Mouse (Mus musculus): ENCODE measurements at regions not wholly inside any gene's neighbourhood (a gene's known extent, or its start where the extent isn't known, plus 50 kb on each side); places are given as distances from the start of the nearest gene placed in this dataset.
A peak's percentile ranks its signal among the peaks of the same experiment; 100 is the strongest.
"Not testable (repeated sequence)": the region's sequence is repeated elsewhere in the genome, so short reads cannot be mapped to it uniquely, and the experiment has no call there.

DNA sequence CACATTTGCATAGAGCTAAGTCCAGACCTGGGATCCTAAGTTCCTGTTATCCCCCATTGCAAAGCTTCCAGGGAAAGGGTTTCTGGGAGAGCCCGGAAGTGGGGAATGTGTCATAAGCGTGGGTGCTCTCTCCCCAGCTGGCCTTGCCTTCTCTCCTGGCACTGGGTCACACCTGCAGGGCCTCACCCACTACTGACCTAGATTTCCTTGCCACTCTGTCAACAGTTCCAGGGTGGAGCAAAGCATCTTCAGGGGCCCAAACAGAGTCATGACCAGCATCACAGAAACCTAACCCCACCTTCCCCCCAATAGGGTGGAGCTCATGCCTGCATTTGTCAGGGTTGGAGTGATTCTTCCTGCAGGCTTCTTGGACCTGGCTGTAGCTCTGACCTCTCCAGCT is 109.5 kb upstream of the Ywhaq start:
- not testable (repeated sequence) for H3K36me3 ChIP-seq (ENCODE audit: control insufficient read depth, insufficient read depth, low read length); H3K4me3 ChIP-seq (ENCODE audit: low read depth, low read length); H3K27ac ChIP-seq (ENCODE audit: low read depth, low read length); H3K9me3 ChIP-seq (ENCODE audit: control insufficient read depth, low read length); H3K9ac ChIP-seq (ENCODE audit: low read length); H3K4me1 ChIP-seq (replicated peaks; ENCODE audit: control insufficient read depth, insufficient read depth, low read length); ATAC-seq (replicated peaks; ENCODE audit: low FRiP score); DNase-seq (ENCODE audit: low spot score); H3K27me3 ChIP-seq (ENCODE audit: control insufficient read depth, insufficient read depth, low read length); H3K4me2 ChIP-seq (ENCODE audit: low read depth, low read length, severe bottlenecking)
- 80% methylated on average over 2 of the region's 2 CpGs for WGBS

- DNase-seq (ENCODE audit: low spot score); H3K4me2 ChIP-seq (ENCODE audit: low read depth, low read length, severe bottlenecking); H3K9me3 ChIP-seq (ENCODE audit: control insufficient read depth, low read length); H3K9ac ChIP-seq (ENCODE audit: low read length); H3K36me3 ChIP-seq (ENCODE audit: control insufficient read depth, insufficient read depth, low read length); H3K4me1 ChIP-seq (replicated peaks; ENCODE audit: control insufficient read depth, insufficient read depth, low read length); H3K27ac ChIP-seq (ENCODE audit: low read depth, low read length); H3K27me3 ChIP-seq (ENCODE audit: control insufficient read depth, insufficient read depth, low read length); ATAC-seq (replicated peaks; ENCODE audit: low FRiP score); H3K4me3 ChIP-seq (ENCODE audit: low read depth, low read length): not testable (repeated sequence)
- WGBS, result 37% methylated on average over 6 of the region's 6 CpGs
Observed at GRCm38 (mm10) chr12:21525567-21525966, 108.1 kb upstream of the Ywhaq start.

- Histone ChIP-seq H3K27ac (ENCODE audit: low read depth, low read length) (no peak overlapping the region), H3K4me1 (replicated peaks; ENCODE audit: control insufficient read depth, insufficient read depth, low read length) (no peaks in the 10 kb centered on the region), H3K9me3 (ENCODE audit: control insufficient read depth, low read length) (peaks cover 2% of the 10 kb centered on the region; the same call in 1 of the 2 replicates), H3K27me3 (ENCODE audit: control insufficient read depth, insufficient read depth, low read length) (no peaks in the 10 kb centered on the region), H3K4me2 (ENCODE audit: low read depth, low read length, severe bottlenecking) (no peak overlapping the region), H3K4me3 (ENCODE audit: low read depth, low read length) (no peak overlapping the region), H3K9ac (ENCODE audit: low read length) (no peak overlapping the region), H3K36me3 (ENCODE audit: control insufficient read depth, insufficient read depth, low read length) (no peaks in the 10 kb centered on the region)
- no peak for ATAC-seq (replicated peaks; ENCODE audit: low FRiP score)
- 51% methylated on average over 3 of the region's 3 CpGs for WGBS
- DNase-seq (ENCODE audit: low spot score), result no peak
Observed at GRCm38 (mm10) chr12:21522621-21523020, 105.2 kb upstream of the Ywhaq start.

DNA sequence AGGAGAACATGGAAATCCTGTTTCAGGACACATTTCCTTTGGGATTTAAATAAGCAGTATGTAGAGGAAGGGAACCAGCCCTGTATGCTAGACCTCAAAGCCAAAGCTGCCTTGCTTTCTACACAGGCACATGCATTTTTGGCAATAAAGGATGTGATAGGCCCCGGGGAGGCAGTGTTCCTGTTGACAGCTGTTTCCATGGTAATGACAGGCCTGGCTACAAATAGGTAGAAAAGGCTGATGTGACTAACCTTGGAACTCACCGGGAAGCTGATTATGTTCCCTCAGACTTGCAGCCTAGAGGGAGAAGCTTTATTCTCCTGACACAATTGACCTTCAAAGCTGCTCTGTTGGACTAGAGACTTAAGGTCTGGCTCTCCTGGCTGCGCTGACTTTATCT is 101.6 kb upstream of the Ywhaq start:
- no peak for DNase-seq (ENCODE audit: low spot score)
- no peak overlapping the region for H3K4me3 ChIP-seq (ENCODE audit: low read depth, low read length)
- H3K4me2 ChIP-seq (ENCODE audit: low read depth, low read length, severe bottlenecking), result no peak overlapping the region
- H3K36me3 ChIP-seq (ENCODE audit: control insufficient read depth, insufficient read depth, low read length), result no peaks in the 10 kb centered on the region
- WGBS, result 42% methylated on average over 3 of the region's 3 CpGs
- no peak overlapping the region for H3K27ac ChIP-seq (ENCODE audit: low read depth, low read length)
- no peak for ATAC-seq (replicated peaks; ENCODE audit: low FRiP score)
- no peaks in the 10 kb centered on the region for H3K4me1 ChIP-seq (replicated peaks; ENCODE audit: control insufficient read depth, insufficient read depth, low read length)
- H3K9ac ChIP-seq (ENCODE audit: low read length), result no peak overlapping the region
- no peaks in the 10 kb centered on the region for H3K27me3 ChIP-seq (ENCODE audit: control insufficient read depth, insufficient read depth, low read length)
- peaks cover 3% of the 10 kb centered on the region; the same call in 1 of the 2 replicates for H3K9me3 ChIP-seq (ENCODE audit: control insufficient read depth, low read length)

DNA sequence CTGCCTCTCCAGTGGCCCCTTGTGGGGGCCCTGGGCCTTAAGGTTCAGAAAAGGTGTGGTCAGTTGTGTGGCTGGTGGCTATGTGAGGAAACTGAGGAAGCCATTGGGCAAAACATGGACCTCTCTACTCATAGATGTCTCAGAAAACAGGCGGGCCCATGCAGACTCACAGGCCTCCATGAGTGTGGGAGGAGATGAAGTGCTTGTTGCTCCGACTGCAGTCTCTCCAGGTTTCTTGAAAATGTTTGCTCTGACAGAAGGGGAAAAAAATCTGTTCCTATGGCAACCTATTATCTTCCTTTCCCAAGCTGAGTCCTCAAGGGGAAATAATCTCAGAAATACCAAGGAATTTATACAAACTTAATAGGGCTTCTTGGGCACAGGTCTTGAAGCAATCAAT is 95.3 kb upstream of the Ywhaq start:
- Histone ChIP-seq H3K27ac (ENCODE audit: low read depth, low read length) (no peak overlapping the region), H3K9ac (ENCODE audit: low read length) (no peak overlapping the region), H3K9me3 (ENCODE audit: control insufficient read depth, low read length) (peaks cover 2% of the 10 kb centered on the region; the same call in 1 of the 2 replicates), H3K4me1 (replicated peaks; ENCODE audit: control insufficient read depth, insufficient read depth, low read length) (no peaks in the 10 kb centered on the region), H3K27me3 (ENCODE audit: control insufficient read depth, insufficient read depth, low read length) (no peaks in the 10 kb centered on the region), H3K4me3 (ENCODE audit: low read depth, low read length) (no peak overlapping the region), H3K4me2 (ENCODE audit: low read depth, low read length, severe bottlenecking) (no peak overlapping the region), H3K36me3 (ENCODE audit: control insufficient read depth, insufficient read depth, low read length) (no peaks in the 10 kb centered on the region)
- 77% methylated on average over 2 of the region's 2 CpGs for WGBS
- no peak for DNase-seq (ENCODE audit: low spot score)
- no peak for ATAC-seq (replicated peaks; ENCODE audit: low FRiP score)

DNA sequence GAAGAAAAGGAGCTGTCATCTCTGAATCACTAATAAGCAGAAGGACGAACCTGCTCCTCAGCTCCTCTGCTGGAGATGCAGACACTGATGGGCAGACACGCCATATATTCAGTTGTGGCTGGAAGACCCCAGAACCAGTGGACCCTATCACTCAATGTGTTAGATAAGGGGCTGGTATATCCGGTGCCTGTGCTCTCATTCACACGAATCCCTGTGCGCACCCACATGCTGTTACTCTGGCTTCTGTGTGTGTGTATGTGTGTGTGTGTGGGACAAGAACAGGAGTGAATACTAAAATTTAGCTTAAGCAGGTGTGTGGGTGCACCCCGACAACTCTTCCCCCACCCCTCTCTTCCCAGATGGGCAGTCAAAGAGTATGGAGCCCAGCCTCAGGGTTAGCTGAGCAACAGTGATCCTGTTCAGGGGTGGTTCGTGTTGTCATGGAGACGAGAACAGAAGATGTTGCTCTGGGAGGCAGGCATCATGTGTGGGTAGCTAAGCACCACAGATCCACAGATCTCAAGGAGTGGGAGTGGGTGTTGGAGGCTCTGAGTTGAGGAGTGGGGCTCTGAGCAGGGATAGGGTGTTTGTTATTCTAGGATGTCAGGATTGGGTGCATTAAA is 93.7 kb upstream of the Ywhaq start:
- 75% methylated on average over 8 of the region's 8 CpGs for WGBS
- Histone ChIP-seq H3K27me3 (ENCODE audit: control insufficient read depth, insufficient read depth, low read length) (no peaks in the 10 kb centered on the region), H3K4me1 (replicated peaks; ENCODE audit: control insufficient read depth, insufficient read depth, low read length) (no peaks in the 10 kb centered on the region), H3K9ac (ENCODE audit: low read length) (no peak overlapping the region), H3K4me3 (ENCODE audit: low read depth, low read length) (no peak overlapping the region), H3K4me2 (ENCODE audit: low read depth, low read length, severe bottlenecking) (no peak overlapping the region), H3K9me3 (ENCODE audit: control insufficient read depth, low read length) (no peaks in the 10 kb centered on the region; the same call in 1 of the 2 replicates), H3K36me3 (ENCODE audit: control insufficient read depth, insufficient read depth, low read length) (no peaks in the 10 kb centered on the region), H3K27ac (ENCODE audit: low read depth, low read length) (no peak overlapping the region)
- ATAC-seq (replicated peaks; ENCODE audit: low FRiP score) (0 out of 2 replicates have a peak, but pooled peaks have one; percentile 21), DNase-seq (ENCODE audit: low spot score) (no peak)

DNA sequence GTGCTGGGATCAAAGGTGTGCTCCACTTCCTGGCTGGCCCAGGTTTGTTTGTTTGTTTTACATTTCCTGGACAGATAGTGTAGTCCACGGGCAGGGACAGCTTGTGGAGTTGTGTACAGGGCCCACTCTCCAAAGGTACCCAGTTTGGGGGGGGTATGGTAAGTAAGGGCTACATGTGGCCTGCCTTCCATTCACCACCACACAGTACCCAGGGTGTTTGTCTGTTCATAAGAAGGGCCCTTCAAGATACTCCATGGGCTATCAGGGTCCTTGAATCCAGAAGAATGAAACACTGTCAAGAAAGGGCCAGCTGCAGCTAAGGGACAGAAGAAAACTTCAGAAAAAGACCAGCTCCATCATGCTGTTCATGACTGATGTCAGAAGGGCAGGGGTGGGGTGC is 89.6 kb upstream of the Ywhaq start:
- no peak for DNase-seq (ENCODE audit: low spot score)
- no peaks in the 10 kb centered on the region for H3K4me1 ChIP-seq (replicated peaks; ENCODE audit: control insufficient read depth, insufficient read depth, low read length)
- H3K36me3 ChIP-seq (ENCODE audit: control insufficient read depth, insufficient read depth, low read length), result no peaks in the 10 kb centered on the region
- no peak for ATAC-seq (replicated peaks; ENCODE audit: low FRiP score)
- no peaks in the 10 kb centered on the region for H3K9me3 ChIP-seq (ENCODE audit: control insufficient read depth, low read length)
- no peaks in the 10 kb centered on the region for H3K27me3 ChIP-seq (ENCODE audit: control insufficient read depth, insufficient read depth, low read length)
- 71% methylated on average over 1 of the region's 1 CpGs for whole genome bisulfite sequencing
- no peak overlapping the region for H3K4me3 ChIP-seq (ENCODE audit: low read depth, low read length)
- H3K4me2 ChIP-seq (ENCODE audit: low read depth, low read length, severe bottlenecking), result no peak overlapping the region
- no peak overlapping the region for H3K9ac ChIP-seq (ENCODE audit: low read length)
- no peak overlapping the region for H3K27ac ChIP-seq (ENCODE audit: low read depth, low read length)

GRCm38 (mm10) chr12:21505731-21506368 is 88.4 kb upstream of the Ywhaq start:
- DNase-seq (ENCODE audit: low spot score), result no peak
- Histone ChIP-seq H3K27ac (ENCODE audit: low read depth, low read length) (no peak overlapping the region), H3K9ac (ENCODE audit: low read length) (no peak overlapping the region), H3K4me2 (ENCODE audit: low read depth, low read length, severe bottlenecking) (no peak overlapping the region), H3K36me3 (ENCODE audit: control insufficient read depth, insufficient read depth, low read length) (no peaks in the 10 kb centered on the region), H3K4me1 (replicated peaks; ENCODE audit: control insufficient read depth, insufficient read depth, low read length) (no peaks in the 10 kb centered on the region), H3K4me3 (ENCODE audit: low read depth, low read length) (no peak overlapping the region), H3K9me3 (ENCODE audit: control insufficient read depth, low read length) (no peaks in the 10 kb centered on the region), H3K27me3 (ENCODE audit: control insufficient read depth, insufficient read depth, low read length) (no peaks in the 10 kb centered on the region)
- ATAC-seq (replicated peaks; ENCODE audit: low FRiP score), result no peak
- WGBS, result 73% methylated on average over 6 of the region's 6 CpGs

DNA sequence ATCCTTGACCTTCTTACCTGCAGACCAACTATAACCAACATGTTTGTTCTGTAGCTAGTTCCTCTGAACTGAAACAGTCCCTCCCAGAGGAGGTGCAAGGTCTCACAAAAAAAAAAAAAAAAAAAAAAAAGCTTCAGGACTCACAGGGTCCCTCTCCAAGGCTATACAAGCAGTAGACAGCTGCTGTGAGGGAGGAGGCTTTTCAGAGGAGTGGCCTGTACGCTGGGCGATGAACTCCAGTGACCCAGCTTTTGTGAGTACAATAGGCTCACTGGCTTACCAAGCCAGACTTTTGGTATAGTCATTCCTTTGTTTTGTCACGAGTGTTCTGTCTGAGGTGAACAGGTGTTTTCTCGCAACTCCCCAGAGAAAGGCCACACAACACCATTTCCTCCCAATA is 85.8 kb upstream of the Ywhaq start:
- Histone ChIP-seq H3K9me3 (ENCODE audit: control insufficient read depth, low read length) (no peaks in the 10 kb centered on the region), H3K4me2 (ENCODE audit: low read depth, low read length, severe bottlenecking) (no peak overlapping the region), H3K27ac (ENCODE audit: low read depth, low read length) (no peak overlapping the region), H3K9ac (ENCODE audit: low read length) (no peak overlapping the region), H3K4me1 (replicated peaks; ENCODE audit: control insufficient read depth, insufficient read depth, low read length) (no peaks in the 10 kb centered on the region), H3K27me3 (ENCODE audit: control insufficient read depth, insufficient read depth, low read length) (no peaks in the 10 kb centered on the region), H3K4me3 (ENCODE audit: low read depth, low read length) (no peak overlapping the region), H3K36me3 (ENCODE audit: control insufficient read depth, insufficient read depth, low read length) (no peaks in the 10 kb centered on the region)
- DNase-seq (ENCODE audit: low spot score) (no peak), ATAC-seq (replicated peaks; ENCODE audit: low FRiP score) (no peak)
- 58% methylated on average over 4 of the region's 4 CpGs for WGBS
